Mouse (Mus musculus) midbrain, embryonic 13.5 days (tissue): ENCODE measurements at regions not wholly inside any gene's neighbourhood (a gene's known extent, or its start where the extent isn't known, plus 50 kb on each side); places are given as distances from the start of the nearest gene placed in this dataset.
"Not testable (repeated sequence)": the region's sequence is repeated elsewhere in the genome, so short reads cannot be mapped to it uniquely, and the experiment has no call there.

ENCODE experiments used
- ATAC-seq: fragments of 200-750 bp; cut with Nextera tagmentation; 2 replicates; pipeline ENCODE4 v1.8.0; 2017; ENCODE audit warnings: mild to moderate bottlenecking, moderate TSS enrichment, moderate library complexity
- H3K27ac ChIP-seq: fragments of 300-500 bp; sonication (generic); 2 replicates; pipeline ENCODE4 v1.5.1; 2015; ENCODE audit warnings: inconsistent platforms, mild to moderate bottlenecking, moderate library complexity
- H3K27me3 ChIP-seq: fragments of 300-500 bp; sonication (generic); 2 replicates; pipeline ENCODE4 v1.6.1; 2015; ENCODE audit warnings: mild to moderate bottlenecking, inconsistent platforms
- H3K36me3 ChIP-seq: fragments of 300-500 bp; sonication (generic); 2 replicates; pipeline ENCODE4 v1.6.1; 2015; ENCODE audit warnings: mild to moderate bottlenecking, inconsistent platforms
- H3K4me1 ChIP-seq: fragments of 300-500 bp; sonication (generic); replicated peaks from 2 replicates; pipeline ENCODE4 v1.6.1; 2015; ENCODE audit warnings: inconsistent platforms
- H3K4me2 ChIP-seq: fragments of 300-500 bp; sonication (generic); replicated peaks from 2 replicates; pipeline ENCODE4 v1.6.1; 2015; ENCODE audit warnings: moderate library complexity, mild to moderate bottlenecking, inconsistent platforms
- H3K4me3 ChIP-seq: fragments of 300-500 bp; sonication (generic); replicated peaks from 2 replicates; pipeline ENCODE4 v1.5.1; 2015; ENCODE audit warnings: mild to moderate bottlenecking, inconsistent platforms
- H3K9ac ChIP-seq: fragments of 300-500 bp; sonication (generic); replicated peaks from 2 replicates; pipeline ENCODE4 v1.6.1; 2015; ENCODE audit warnings: mild to moderate bottlenecking, inconsistent platforms
- H3K9me3 ChIP-seq: fragments of 300-500 bp; sonication (generic); 2 replicates; pipeline ENCODE4 v1.6.1; 2016; ENCODE audit warnings: mild to moderate bottlenecking, inconsistent platforms
- WGBS: fragments of 180-500 bp; shearing (Covaris S2); methylation state at CpG from one replicate; pipeline ENCODE4 v1.1.7; 2015; 5-methylcytosine and 5-hydroxymethylcytosine counted together

- H3K4me1 ChIP-seq: no peaks in the 10 kb centered on the region
- no peaks in the 10 kb centered on the region for H3K27me3 ChIP-seq
- peaks cover 3% of the 10 kb centered on the region; the same call in 1 of the 2 replicates for H3K9me3 ChIP-seq
- H3K9ac ChIP-seq: no peak overlapping the region
- H3K36me3 ChIP-seq: no peaks in the 10 kb centered on the region
- H3K4me3 ChIP-seq: no peak overlapping the region
- no peak overlapping the region for H3K27ac ChIP-seq
- ATAC-seq: no peak
- H3K4me2 ChIP-seq: no peak overlapping the region
Measured at GRCm38 (mm10) chr3:21149618-21150017, 782.6 kb upstream of the Agtr1b start.

DNA sequence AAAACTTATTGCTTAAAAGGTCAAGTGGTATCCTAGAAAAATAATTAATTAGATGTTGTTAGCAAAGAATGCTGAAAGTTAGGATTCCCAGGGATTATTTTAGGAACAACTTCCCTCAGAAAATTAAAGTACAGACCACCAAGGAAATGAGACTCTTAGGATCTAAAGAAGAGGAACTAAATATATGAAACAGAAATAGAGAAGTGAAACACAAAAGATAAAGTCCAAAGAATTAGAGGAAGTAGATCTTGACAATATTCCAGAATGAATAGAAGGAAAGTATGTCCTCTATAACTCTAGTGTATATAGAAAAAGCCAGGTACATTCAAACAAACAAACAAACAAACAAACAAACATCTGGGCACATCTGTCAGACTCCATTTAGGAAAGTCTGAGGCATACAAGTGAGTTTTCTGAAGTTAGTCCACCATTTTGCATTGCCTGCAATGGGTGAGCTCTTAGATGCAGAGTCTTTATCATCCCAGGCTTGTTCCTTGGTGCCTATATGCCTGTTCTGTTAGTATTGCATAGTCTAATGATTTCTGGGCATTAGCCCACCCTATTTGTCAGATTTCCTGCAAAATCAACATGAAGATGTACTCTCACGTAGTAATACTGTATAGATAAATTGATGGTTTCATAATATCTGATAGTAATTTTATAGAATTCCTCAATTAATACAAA is 762.0 kb upstream of the Agtr1b start:
- no peak for ATAC-seq
- no peaks in the 10 kb centered on the region for H3K4me1 ChIP-seq
- no peaks in the 10 kb centered on the region for H3K36me3 ChIP-seq
- no peak overlapping the region for H3K27ac ChIP-seq
- H3K9me3 ChIP-seq: no peaks in the 10 kb centered on the region
- no peaks in the 10 kb centered on the region for H3K27me3 ChIP-seq
- H3K4me2 ChIP-seq: no peak overlapping the region
- H3K9ac ChIP-seq: no peak overlapping the region
- WGBS: 88% methylated on average over 1 of the region's 1 CpGs
- H3K4me3 ChIP-seq: no peak overlapping the region

DNA sequence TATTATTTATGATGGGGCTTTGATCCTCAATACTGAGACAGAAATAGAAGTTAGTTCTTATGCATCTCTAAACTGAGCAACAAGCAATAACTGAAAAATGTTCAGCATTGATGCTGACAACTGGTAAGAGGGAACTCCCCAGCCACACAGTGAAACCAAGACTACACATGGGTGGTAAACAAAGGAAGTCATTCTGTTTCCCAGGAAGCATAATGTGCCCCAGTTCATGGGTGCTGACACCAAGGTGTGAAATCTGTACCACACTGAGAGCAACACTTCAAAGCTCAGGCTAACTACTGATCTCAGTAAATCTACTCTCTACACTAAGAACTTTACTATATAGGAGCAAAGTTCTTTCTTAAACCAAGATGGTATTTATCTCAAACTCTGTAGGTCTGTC is 759.2 kb upstream of the Agtr1b start:
- Histone ChIP-seq H3K4me1 (no peaks in the 10 kb centered on the region), H3K27ac (no peak overlapping the region), H3K4me2 (no peak overlapping the region), H3K9me3 (no peaks in the 10 kb centered on the region), H3K4me3 (no peak overlapping the region), H3K9ac (no peak overlapping the region), H3K36me3 (no peaks in the 10 kb centered on the region), H3K27me3 (no peaks in the 10 kb centered on the region)
- no peak for ATAC-seq

- Histone ChIP-seq H3K9ac (no peak overlapping the region), H3K4me3 (no peak overlapping the region), H3K4me2 (no peak overlapping the region), H3K27ac (no peak overlapping the region), H3K36me3 (no peaks in the 10 kb centered on the region), H3K27me3 (no peaks in the 10 kb centered on the region), H3K4me1 (no peaks in the 10 kb centered on the region), H3K9me3 (no peaks in the 10 kb centered on the region)
- WGBS: 76% methylated on average over 1 of the region's 1 CpGs
- no peak for ATAC-seq
Measured at GRCm38 (mm10) chr3:21118164-21118902, 751.4 kb upstream of the Agtr1b start.

DNA sequence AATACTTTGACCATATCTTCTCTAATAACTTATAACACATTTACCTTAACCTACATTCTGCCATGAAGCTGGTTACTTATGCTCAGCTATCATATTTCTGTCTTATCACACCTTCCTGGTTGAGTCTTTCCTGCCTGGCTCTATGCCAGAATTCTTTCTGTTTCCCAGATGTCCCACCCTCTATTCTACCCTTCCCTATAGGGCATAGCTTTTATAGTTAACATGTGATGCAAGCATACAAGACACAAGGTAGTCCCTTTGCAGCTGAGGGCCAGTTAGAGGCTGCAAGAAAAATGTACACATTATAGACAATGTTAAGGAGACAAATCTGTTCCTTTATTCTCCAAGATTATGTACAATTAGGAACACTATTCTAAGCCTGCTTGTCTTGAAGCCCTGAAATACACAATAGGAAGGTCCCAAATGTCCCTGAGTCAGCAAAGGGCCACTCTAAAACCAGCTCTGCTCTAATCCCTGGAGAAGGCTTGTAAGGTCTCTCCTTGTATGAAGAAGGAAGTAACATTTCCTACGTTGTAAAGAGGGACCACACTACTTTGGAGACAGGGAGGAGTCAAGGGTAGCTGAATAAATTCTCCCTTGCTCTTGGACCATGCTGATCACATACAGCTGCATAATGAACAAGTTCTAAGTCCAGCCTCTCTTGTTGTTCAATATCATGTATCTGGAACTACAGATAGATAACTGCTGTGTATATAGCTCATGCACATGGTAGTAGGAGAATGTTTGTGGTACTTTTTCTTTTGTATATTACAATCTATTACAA is 745.0 kb upstream of the Agtr1b start:
- 52% methylated on average over 1 of the region's 1 CpGs for WGBS
- no peak overlapping the region for H3K4me2 ChIP-seq
- no peak overlapping the region for H3K27ac ChIP-seq
- no peak overlapping the region for H3K9ac ChIP-seq
- no peak overlapping the region for H3K4me3 ChIP-seq
- H3K27me3 ChIP-seq: no peaks in the 10 kb centered on the region
- ATAC-seq: no peak
- no peaks in the 10 kb centered on the region for H3K4me1 ChIP-seq
- no peaks in the 10 kb centered on the region for H3K36me3 ChIP-seq
- H3K9me3 ChIP-seq: no peaks in the 10 kb centered on the region

- Histone ChIP-seq H3K4me2 (no peak overlapping the region), H3K36me3 (no peaks in the 10 kb centered on the region), H3K4me3 (no peak overlapping the region), H3K9me3 (no peaks in the 10 kb centered on the region), H3K27me3 (no peaks in the 10 kb centered on the region), H3K9ac (no peak overlapping the region), H3K4me1 (no peaks in the 10 kb centered on the region), H3K27ac (no peak overlapping the region)
- ATAC-seq: no peak
Measured at GRCm38 (mm10) chr3:21090206-21090605, 723.2 kb upstream of the Agtr1b start.

DNA sequence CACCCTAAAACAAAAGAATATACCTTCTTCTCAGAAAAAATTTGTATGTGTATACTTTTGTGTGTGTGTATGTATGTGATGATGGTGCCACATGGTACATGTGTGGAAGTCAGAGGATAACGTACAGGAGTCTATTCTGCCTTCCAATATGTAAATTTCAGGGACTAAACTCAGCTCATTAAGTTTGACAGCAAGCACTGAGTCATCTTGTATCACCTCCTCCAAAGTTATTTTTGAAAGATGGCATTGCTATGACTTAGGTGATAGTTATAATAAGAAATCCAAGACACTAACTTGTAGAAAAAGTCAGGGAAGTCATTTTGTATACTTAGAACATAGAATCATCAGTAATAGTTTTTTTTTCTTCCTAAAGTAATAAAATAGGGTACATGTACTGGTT is 719.4 kb upstream of the Agtr1b start:
- Histone ChIP-seq H3K27me3 (no peaks in the 10 kb centered on the region), H3K4me1 (no peaks in the 10 kb centered on the region), H3K4me3 (no peak overlapping the region), H3K9me3 (no peaks in the 10 kb centered on the region), H3K36me3 (no peaks in the 10 kb centered on the region), H3K4me2 (no peak overlapping the region), H3K27ac (no peak overlapping the region), H3K9ac (no peak overlapping the region)
- ATAC-seq: no peak
- 76% methylated on average over 1 of the region's 1 CpGs for WGBS

- ATAC-seq: no peak
- no peak overlapping the region for H3K4me3 ChIP-seq
- H3K9me3 ChIP-seq: no peaks in the 10 kb centered on the region
- no peak overlapping the region for H3K4me2 ChIP-seq
- WGBS: 64% methylated on average over 2 of the region's 2 CpGs
- H3K27ac ChIP-seq: no peak overlapping the region
- no peaks in the 10 kb centered on the region for H3K36me3 ChIP-seq
- no peaks in the 10 kb centered on the region for H3K27me3 ChIP-seq
- no peaks in the 10 kb centered on the region for H3K4me1 ChIP-seq
- H3K9ac ChIP-seq: no peak overlapping the region
Measured at GRCm38 (mm10) chr3:21077548-21077947, 710.6 kb upstream of the Agtr1b start.

DNA sequence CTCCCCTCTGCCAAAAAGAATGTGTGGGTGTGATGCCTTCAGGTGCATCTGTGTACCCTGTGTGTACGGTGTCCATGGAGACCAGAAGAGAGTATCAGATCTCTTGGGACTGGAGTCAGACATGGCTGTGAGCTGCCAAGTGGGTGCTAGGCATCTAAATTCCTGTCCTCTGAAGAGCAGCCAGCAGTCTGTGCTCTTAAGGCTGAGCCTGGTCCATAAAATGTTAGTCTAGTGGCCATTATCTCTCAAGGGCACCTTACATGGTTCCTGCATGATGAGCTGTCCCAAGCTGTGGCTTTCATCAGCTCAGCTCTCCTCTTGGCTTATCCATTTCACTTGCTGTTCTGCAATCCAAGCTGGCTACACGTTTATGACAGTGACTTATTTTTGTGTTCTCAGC is 686.4 kb upstream of the Agtr1b start:
- WGBS: 70% methylated on average over 1 of the region's 2 CpGs
- H3K27ac ChIP-seq, H3K9ac ChIP-seq, H3K4me2 ChIP-seq, H3K4me3 ChIP-seq, H3K27me3 ChIP-seq, ATAC-seq, H3K9me3 ChIP-seq, H3K4me1 ChIP-seq, H3K36me3 ChIP-seq: not testable (repeated sequence)

DNA sequence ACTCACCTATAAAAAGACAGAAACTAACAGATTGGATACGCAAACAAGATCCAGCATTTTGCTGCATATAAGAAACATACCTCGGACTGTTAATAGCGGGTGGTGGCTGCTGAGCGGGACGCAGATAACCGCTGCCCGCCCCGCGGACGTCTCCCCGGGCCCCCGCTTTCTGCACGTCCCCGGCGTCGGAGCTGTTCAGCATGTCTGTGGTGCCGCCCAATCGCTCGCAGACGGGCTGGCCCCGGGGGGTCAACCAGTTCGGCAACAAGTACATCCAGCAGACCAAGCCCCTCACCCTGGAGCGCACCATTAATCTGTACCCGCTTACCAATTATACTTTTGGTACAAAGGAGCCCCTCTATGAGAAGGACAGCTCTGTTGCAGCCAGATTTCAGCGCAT is 682.4 kb upstream of the Agtr1b start:
- not testable (repeated sequence) for H3K4me3 ChIP-seq, H3K36me3 ChIP-seq, H3K9me3 ChIP-seq, H3K9ac ChIP-seq, H3K4me2 ChIP-seq, H3K27ac ChIP-seq, H3K4me1 ChIP-seq, H3K27me3 ChIP-seq
- 0 out of 2 replicates have a peak, but pooled peaks have one; percentile 53 for ATAC-seq
- 66% methylated on average over 21 of the region's 25 CpGs for WGBS

DNA sequence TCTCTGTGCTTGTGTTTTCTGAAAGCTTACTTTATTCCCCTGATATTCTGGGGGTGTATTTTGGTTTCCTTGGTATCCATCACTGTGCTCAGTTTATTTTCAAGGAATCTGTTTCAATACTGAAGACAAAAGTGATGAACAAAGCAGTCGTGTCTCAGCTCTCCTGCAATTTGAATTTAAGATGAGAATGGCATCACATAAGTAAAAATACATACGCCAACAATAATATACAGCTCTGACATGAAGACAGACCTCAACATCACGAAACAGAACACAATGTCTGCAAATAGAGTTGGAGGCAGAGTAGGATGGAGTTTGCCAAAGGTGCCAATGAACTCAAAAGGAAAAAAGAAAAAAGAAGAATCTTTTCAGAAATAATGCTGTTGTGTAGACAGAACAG is 679.0 kb upstream of the Agtr1b start:
- Histone ChIP-seq H3K9ac (no peak overlapping the region), H3K4me2 (no peak overlapping the region), H3K4me3 (no peak overlapping the region), H3K4me1 (no peaks in the 10 kb centered on the region), H3K9me3 (no peaks in the 10 kb centered on the region), H3K36me3 (no peaks in the 10 kb centered on the region), H3K27me3 (no peaks in the 10 kb centered on the region), H3K27ac (no peak overlapping the region)
- ATAC-seq: no peak
- 79% methylated on average over 3 of the region's 3 CpGs for WGBS

DNA sequence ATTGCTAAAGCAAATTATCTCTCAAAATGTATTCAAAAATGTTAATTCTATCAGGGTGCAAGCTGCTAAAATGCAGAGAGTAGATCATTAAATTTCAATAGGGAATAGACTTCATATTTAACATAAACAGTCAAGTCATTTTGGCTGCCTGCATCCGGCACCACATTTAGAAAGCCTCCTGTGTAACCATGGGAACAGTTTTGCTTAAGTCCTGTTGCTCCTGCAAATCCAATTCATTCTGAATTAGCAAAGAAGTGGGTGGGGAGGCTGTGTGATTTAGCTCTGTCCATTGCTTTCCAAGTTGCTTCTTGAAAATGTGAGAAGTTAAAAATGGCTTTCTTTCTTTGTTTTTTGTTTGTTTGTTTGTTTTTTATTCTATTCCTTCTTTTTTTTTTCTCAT is 658.9 kb upstream of the Agtr1b start:
- no peak for ATAC-seq
- Histone ChIP-seq H3K27ac (no peak overlapping the region), H3K4me2 (no peak overlapping the region), H3K4me1 (no peaks in the 10 kb centered on the region), H3K9me3 (no peaks in the 10 kb centered on the region), H3K9ac (no peak overlapping the region), H3K27me3 (no peaks in the 10 kb centered on the region), H3K4me3 (no peak overlapping the region), H3K36me3 (no peaks in the 10 kb centered on the region)
- WGBS: 10% methylated on average over 1 of the region's 1 CpGs
